Mouse (Mus musculus): ENCODE measurements around the gene Dnpep.

GRCm38 (mm10) chr1:75304662-75305061 lies 13.1 kb downstream of the Dnpep start:
- TF ChIP-seq CTCF (IDR thresholded peaks at IDR 0.05; ENCODE audit: extremely low read depth, insufficient read length, insufficient replicate concordance, low read depth, low read length) (no peak), POLR2A (IDR thresholded peaks at IDR 0.05; ENCODE audit: low read depth, low read length) (no peak)

Data from small intestine, adult 2 months (tissue).